Mouse (Mus musculus) kidney, embryonic 15.5 days (tissue): ENCODE results near the gene Srarp. TPM values are rescaled to one million over a fixed set of nuclear protein-coding genes. Genes with fewer than 3 reads are reported as not detected.

Experiments
- ATAC-seq: fragments of 200-750 bp; cut with Nextera tagmentation; replicated peaks from 2 replicates; pipeline ENCODE4 v1.8.0; 2017; ENCODE audit warnings: moderate TSS enrichment; ENCODE audit not compliant: low FRiP score
- H3K27ac ChIP-seq: fragments of 300-500 bp; sonication (generic); 2 replicates; pipeline ENCODE4 v1.5.1; 2015; ENCODE audit warnings: mild to moderate bottlenecking, inconsistent platforms
- H3K27me3 ChIP-seq: fragments of 300-500 bp; sonication (generic); 2 replicates; pipeline ENCODE4 v1.6.1; 2015; ENCODE audit warnings: inconsistent platforms
- H3K36me3 ChIP-seq: fragments of 300-500 bp; sonication (generic); 2 replicates; pipeline ENCODE4 v1.6.1; 2015; ENCODE audit warnings: inconsistent platforms
- H3K4me1 ChIP-seq: fragments of 300-500 bp; sonication (generic); 2 replicates; pipeline ENCODE4 v1.6.1; 2015; ENCODE audit warnings: inconsistent platforms
- H3K4me2 ChIP-seq: fragments of 300-500 bp; sonication (generic); 2 replicates; pipeline ENCODE4 v1.6.1; 2015; ENCODE audit warnings: moderate library complexity, mild to moderate bottlenecking, inconsistent platforms
- H3K4me3 ChIP-seq: fragments of 300-500 bp; sonication (generic); replicated peaks from 2 replicates; pipeline ENCODE4 v1.5.1; 2015; ENCODE audit warnings: mild to moderate bottlenecking, inconsistent platforms
- H3K9ac ChIP-seq: fragments of 300-500 bp; sonication (generic); 2 replicates; pipeline ENCODE4 v1.6.1; 2015; ENCODE audit warnings: mild to moderate bottlenecking, inconsistent platforms
- H3K9me3 ChIP-seq: fragments of 300-500 bp; sonication (generic); replicated peaks from 2 replicates; pipeline ENCODE4 v1.6.1; 2016; ENCODE audit warnings: inconsistent platforms
- WGBS: fragments of 180-500 bp; shearing (Covaris S2); methylation state at CpG from one replicate; pipeline ENCODE4 v1.1.7; 2015; ENCODE audit warnings: mixed read lengths; 5-methylcytosine and 5-hydroxymethylcytosine counted together
- polyA plus RNA-seq: library from polyadenylated mRNA; unstranded; fragments of >200 nt; fragmentation: Nextera tagmentation; extraction: Ambion mirVana; gene quantifications from 2 replicates; pipeline ENCODE4 v1.2.1, GENCODE M21; 2015

The Srarp gene
- polyA plus RNA-seq, 1 experiment from 2014 or later: not detected

GRCm38 (mm10) chr4:141439083-141439803 lies 3.3 kb upstream of the Srarp start:
- peaks cover 12% of the 10 kb centered on the region for H3K4me1 ChIP-seq

DNA sequence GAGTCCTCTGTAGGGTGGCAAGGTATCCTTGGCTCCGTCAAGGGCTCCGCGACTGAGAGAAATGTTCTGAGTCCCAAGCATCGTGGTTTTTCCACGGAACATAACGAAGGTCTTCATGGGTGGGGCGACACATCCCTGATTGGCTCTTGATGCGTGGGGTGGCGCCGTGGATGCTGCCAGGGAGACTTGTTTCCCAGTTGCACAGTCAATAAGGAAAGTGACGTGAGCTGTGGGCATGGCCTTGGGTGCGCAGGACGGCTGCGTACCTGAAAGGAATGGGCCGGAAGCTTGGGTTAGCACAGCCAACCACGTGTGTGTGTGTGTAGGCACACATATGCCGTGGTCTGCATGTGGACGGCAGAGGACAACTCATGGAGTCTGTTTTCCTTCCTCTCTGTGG lies 2.7 kb downstream of the Srarp start:
- no peaks in the 10 kb centered on the region for H3K27me3 ChIP-seq
- H3K4me2 ChIP-seq: no peak overlapping the region
- no peak overlapping the region for H3K9ac ChIP-seq
- H3K9me3 ChIP-seq: no peaks in the 10 kb centered on the region
- WGBS: 84% methylated on average over 18 of the region's 18 CpGs
- no peak for ATAC-seq
- no peak overlapping the region for H3K4me3 ChIP-seq
- H3K4me1 ChIP-seq: no peaks in the 10 kb centered on the region
- no peak overlapping the region for H3K27ac ChIP-seq
- no peaks in the 10 kb centered on the region for H3K36me3 ChIP-seq

More at GRCm38 (mm10) chr4:141439083-141439803, 3.3 kb upstream of the Srarp start:
- Histone ChIP-seq H3K4me2 (no peak overlapping the region), H3K27ac (no peak overlapping the region), H3K27me3 (no peaks in the 10 kb centered on the region), H3K9me3 (no peaks in the 10 kb centered on the region), H3K9ac (no peak overlapping the region), H3K36me3 (no peaks in the 10 kb centered on the region), H3K4me3 (no peak overlapping the region)
- WGBS: 75% methylated on average over 12 of the region's 12 CpGs
- ATAC-seq: no peak

GRCm38 (mm10) chr4:141432666-141433065 lies 3.2 kb downstream of the Srarp start:
- ATAC-seq: no peak
- WGBS: 53% methylated on average over 14 of the region's 14 CpGs

DNA sequence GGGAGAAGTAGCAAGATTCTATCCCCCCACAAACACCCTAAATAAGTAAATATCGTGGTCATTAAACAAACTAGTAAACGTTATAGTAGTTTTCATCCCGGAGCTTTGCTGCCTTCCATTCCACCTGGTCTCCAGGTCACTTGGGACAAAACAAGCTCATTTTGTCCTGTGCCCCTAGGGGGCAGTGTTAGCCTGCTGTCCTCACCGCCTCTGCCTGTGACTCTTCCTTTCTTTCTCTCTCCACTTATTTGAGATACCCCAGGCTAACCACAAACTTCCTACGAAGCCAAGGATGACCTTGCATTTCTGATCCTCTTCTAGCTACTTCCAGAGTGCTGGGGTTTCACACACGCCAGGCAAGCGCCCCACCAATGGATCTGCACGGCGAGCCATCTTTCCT lies 4.9 kb downstream of the Srarp start:
- Histone ChIP-seq H3K4me3 (no peak overlapping the region), H3K27ac (no peak overlapping the region), H3K4me2 (no peak overlapping the region), H3K9me3 (no peaks in the 10 kb centered on the region), H3K9ac (no peak overlapping the region), H3K27me3 (no peaks in the 10 kb centered on the region), H3K36me3 (no peaks in the 10 kb centered on the region), H3K4me1 (peaks cover 15% of the 10 kb centered on the region)
- ATAC-seq: no peak
- WGBS: 47% methylated on average over 9 of the region's 9 CpGs

More at GRCm38 (mm10) chr4:141432666-141433065, 3.2 kb downstream of the Srarp start:
- Histone ChIP-seq H3K4me2 (no peak overlapping the region), H3K4me1 (no peaks in the 10 kb centered on the region), H3K36me3 (no peaks in the 10 kb centered on the region), H3K9me3 (no peaks in the 10 kb centered on the region), H3K27me3 (no peaks in the 10 kb centered on the region), H3K9ac (no peak overlapping the region), H3K27ac (no peak overlapping the region), H3K4me3 (no peak overlapping the region)

DNA sequence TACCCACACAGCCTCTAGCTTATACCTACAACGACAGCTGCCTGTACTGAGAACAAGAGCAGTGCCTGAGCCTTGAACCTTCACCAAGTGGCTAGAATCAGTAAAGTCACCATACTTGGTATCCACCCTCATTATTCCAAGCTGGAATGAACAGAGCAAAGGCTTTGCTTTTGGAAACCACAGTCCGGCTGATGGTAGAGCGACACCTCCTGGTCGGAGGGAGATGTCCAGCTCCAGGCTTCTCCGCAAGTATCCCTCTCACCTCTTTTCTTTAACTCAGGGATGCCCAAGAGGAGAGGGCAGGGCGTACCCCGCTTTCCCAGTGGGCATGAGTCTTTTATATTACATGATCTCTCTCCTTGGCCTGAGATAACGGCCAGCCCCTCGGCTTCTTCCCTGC lies 6.1 kb downstream of the Srarp start:
- no peak overlapping the region for H3K4me3 ChIP-seq
- peaks cover 25% of the 10 kb centered on the region for H3K4me1 ChIP-seq
- no peaks in the 10 kb centered on the region for H3K27me3 ChIP-seq
- 51% methylated on average over 9 of the region's 9 CpGs for WGBS
- no peaks in the 10 kb centered on the region for H3K36me3 ChIP-seq
- no peak overlapping the region for H3K4me2 ChIP-seq
- H3K9me3 ChIP-seq: no peaks in the 10 kb centered on the region
- no peak overlapping the region for H3K9ac ChIP-seq
- no peak for ATAC-seq
- H3K27ac ChIP-seq: no peak overlapping the region

DNA sequence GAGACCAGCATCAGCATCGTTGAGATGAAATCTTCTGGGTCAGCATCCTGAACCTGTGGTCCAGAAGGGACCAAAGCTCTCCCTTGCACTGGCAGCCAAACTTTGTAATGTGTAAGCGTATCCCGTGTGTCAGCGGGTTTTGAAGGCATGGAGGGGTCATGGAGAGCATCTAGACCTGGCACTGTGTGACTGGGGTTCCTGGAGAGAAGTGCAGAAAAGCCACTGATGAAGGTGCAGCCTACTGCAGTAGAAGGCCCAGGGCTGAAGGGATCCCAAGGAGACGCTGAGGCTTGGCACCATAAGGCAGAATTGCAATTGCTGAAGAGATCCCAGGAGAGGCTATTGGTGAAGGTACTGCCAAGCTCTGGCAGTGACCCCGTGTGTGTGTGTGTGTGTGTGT lies 6.5 kb downstream of the Srarp start:
- Histone ChIP-seq H3K4me3 (no peak overlapping the region), H3K4me1 (peaks cover 25% of the 10 kb centered on the region), H3K27me3 (no peaks in the 10 kb centered on the region), H3K4me2 (no peak overlapping the region), H3K36me3 (no peaks in the 10 kb centered on the region), H3K9ac (no peak overlapping the region), H3K9me3 (no peaks in the 10 kb centered on the region), H3K27ac (no peak overlapping the region)
- 82% methylated on average over 6 of the region's 6 CpGs for WGBS
- no peak for ATAC-seq

- Histone ChIP-seq H3K27ac (no peak overlapping the region), H3K9ac (no peak overlapping the region), H3K4me1 (peaks cover 25% of the 10 kb centered on the region), H3K4me3 (no peak overlapping the region), H3K4me2 (no peak overlapping the region), H3K36me3 (no peaks in the 10 kb centered on the region), H3K27me3 (peaks cover 4% of the 10 kb centered on the region; the same call in 1 of the 2 replicates), H3K9me3 (no peaks in the 10 kb centered on the region)
- no peak for ATAC-seq
- 90% methylated on average over 13 of the region's 13 CpGs for WGBS
These were observed 8.0 kb downstream of the Srarp start for GRCm38 (mm10) chr4:141427921-141428320.

- no peak overlapping the region for H3K4me3 ChIP-seq
- H3K27ac ChIP-seq: peak overlapping the region; percentile 56
- H3K4me2 ChIP-seq: peak overlapping the region; percentile 91; the same call in 1 of the 2 replicates
- peaks cover 9% of the 10 kb centered on the region; the same call in 1 of the 2 replicates for H3K27me3 ChIP-seq
- ATAC-seq: no peak
- H3K9ac ChIP-seq: no peak overlapping the region
- peaks cover 25% of the 10 kb centered on the region for H3K4me1 ChIP-seq
- H3K9me3 ChIP-seq: no peaks in the 10 kb centered on the region
- H3K36me3 ChIP-seq: no peaks in the 10 kb centered on the region
- WGBS: 73% methylated on average over 10 of the region's 10 CpGs
These were observed 8.8 kb downstream of the Srarp start for GRCm38 (mm10) chr4:141426796-141427745.

GRCm38 (mm10) chr4:141425484-141426479 lies 10.1 kb downstream of the Srarp start:
- Histone ChIP-seq H3K4me1 (peaks cover 37% of the 10 kb centered on the region), H3K27me3 (peaks cover 11% of the 10 kb centered on the region; the same call in 1 of the 2 replicates), H3K9me3 (no peaks in the 10 kb centered on the region), H3K36me3 (no peaks in the 10 kb centered on the region), H3K4me3 (peak overlapping the region; percentile 46), H3K4me2 (peak overlapping the region; percentile 91), H3K9ac (peak overlapping the region; percentile 47), H3K27ac (peak overlapping the region; percentile 56)
- peak; percentile 75 for ATAC-seq
- 3% methylated on average over 35 of the region's 36 CpGs for WGBS

DNA sequence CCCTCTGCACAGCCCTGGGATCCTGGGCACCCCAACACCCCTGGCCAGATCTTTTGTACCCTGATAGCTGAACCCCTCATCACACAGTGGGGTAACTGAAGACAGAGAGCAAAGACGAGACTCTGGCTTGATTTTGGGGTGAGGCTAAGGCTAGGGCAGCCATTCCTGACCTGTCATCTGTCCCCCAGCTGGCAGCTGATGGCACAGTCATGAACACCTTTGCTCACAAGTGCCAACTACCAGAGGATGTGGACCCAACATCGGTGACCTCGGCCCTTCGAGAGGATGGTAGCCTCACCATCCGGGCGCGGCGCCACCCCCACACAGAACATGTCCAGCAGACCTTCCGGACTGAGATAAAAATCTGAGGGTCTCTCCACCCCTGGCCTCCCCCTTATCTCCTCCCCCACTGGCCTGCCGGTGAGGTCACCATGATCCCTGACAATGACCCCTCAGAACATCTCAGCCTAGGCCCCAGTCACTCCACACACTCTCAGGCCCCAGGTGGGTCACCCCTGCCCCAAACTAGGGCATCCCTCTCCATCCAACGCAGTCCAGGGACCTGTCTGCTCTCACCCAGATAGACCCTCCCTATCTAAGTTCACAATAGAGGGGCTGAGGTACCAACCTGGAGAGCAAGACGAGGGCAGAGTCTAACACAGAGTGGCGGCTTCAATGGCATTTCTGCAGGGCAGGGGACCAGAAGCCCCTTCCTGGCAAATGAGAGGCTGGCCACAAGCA lies 12.0 kb downstream of the Srarp start:
- no peak overlapping the region for H3K9ac ChIP-seq
- no peaks in the 10 kb centered on the region for H3K9me3 ChIP-seq
- H3K4me2 ChIP-seq: no peak overlapping the region
- no peak overlapping the region for H3K4me3 ChIP-seq
- peaks cover 11% of the 10 kb centered on the region; the same call in 1 of the 2 replicates for H3K27me3 ChIP-seq
- no peak for ATAC-seq
- H3K4me1 ChIP-seq: peaks cover 54% of the 10 kb centered on the region
- H3K36me3 ChIP-seq: no peaks in the 10 kb centered on the region
- WGBS: 87% methylated on average over 13 of the region's 13 CpGs
- H3K27ac ChIP-seq: no peak overlapping the region

GRCm38 (mm10) chr4:141423288-141423687 lies 12.6 kb downstream of the Srarp start:
- H3K27ac ChIP-seq: no peak overlapping the region

More at GRCm38 (mm10) chr4:141423288-141423687, 12.6 kb downstream of the Srarp start:
- H3K27me3 ChIP-seq: peaks cover 11% of the 10 kb centered on the region; the same call in 1 of the 2 replicates
- ATAC-seq: no peak
- no peak overlapping the region for H3K4me3 ChIP-seq
- peaks cover 54% of the 10 kb centered on the region for H3K4me1 ChIP-seq
- H3K9me3 ChIP-seq: no peaks in the 10 kb centered on the region
- H3K4me2 ChIP-seq: no peak overlapping the region
- no peak overlapping the region for H3K9ac ChIP-seq
- no peaks in the 10 kb centered on the region for H3K36me3 ChIP-seq
- 84% methylated on average over 5 of the region's 5 CpGs for WGBS
